Mouse (Mus musculus): ENCODE measurements at regions not wholly inside any gene's neighbourhood (a gene's known extent, or its start where the extent isn't known, plus 50 kb on each side); places are given as distances from the start of the nearest gene placed in this dataset.

DNA sequence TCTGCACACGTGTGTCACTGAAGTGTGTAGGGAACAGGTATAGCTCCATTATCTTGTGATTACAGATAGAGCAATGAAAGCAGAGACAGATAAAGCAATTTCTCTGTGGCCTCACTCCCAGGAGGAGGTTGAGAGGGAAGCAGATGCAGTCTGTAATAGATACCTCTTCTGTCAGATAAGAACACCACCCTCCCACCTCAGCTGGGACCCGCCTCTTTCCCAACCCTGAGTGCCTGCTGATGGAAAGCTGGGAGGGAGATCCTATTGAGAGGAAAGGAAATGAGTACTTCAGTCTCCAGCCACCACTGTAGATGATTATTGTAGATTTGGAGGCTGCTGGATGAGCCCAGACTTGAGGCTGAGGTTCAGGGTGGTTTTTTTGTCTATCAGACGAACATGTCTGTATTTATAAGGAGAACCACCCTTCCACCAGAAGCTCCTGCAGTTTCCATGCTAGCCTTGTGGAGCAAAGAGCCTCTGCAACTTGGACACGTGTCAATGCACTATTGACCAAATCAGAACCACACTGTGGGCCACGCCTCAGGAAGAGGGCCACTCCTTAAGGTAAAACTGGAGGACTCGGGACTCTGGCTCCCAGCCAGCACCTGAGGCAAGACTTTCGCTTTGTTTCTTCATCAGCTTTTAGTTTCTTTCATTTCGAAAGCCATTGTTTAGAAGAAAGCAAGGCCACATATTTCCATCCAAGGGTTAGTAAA, 55.3 kb upstream of the Plekha5 start:
- no peak for DNase-seq (ENCODE audit: low spot score in 2 of 2)

DNA sequence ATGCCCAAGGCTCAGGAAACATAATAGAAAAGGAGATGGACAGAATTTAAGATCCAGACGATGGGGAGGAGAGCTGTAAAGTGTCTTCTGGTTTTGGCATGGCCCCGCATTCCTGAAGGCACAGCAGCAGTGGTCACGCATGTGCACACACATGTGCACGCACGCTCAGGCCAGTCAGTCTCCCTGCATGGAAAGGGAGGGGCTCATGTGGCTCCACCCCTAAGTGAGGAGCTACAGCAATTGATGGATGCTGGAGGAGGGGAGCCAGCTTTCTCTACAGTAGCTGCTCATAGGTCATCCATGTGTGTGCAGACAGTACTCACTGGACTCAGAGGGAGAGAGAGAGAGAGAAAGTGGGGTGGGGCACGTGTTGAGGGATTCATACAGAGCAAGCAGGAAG, 56.6 kb upstream of the Plekha5 start:
- no peak for DNase-seq (ENCODE audit: low spot score in 2 of 2)

DNA sequence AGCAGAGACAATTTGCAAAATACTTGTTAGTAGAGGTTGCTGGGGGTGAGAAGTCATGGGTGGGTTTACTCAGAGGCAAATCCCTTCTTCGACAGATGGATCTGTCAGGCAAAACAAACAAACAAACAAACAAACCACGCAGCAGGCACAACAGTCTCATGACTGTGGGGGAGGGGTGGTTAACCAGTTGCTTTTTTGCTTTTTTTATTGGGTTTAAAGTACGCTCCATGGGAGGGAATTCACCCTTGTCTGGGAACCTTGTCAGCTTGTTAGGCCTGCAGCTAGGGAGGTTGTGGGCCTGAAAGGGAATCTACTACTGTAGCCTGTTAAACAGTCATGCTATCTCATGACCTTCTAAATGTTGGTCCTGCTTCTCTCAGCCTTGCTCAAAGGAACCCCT, 57.1 kb upstream of the Plekha5 start:
- no peak for DNase-seq (ENCODE audit: low spot score in 2 of 2)

DNA sequence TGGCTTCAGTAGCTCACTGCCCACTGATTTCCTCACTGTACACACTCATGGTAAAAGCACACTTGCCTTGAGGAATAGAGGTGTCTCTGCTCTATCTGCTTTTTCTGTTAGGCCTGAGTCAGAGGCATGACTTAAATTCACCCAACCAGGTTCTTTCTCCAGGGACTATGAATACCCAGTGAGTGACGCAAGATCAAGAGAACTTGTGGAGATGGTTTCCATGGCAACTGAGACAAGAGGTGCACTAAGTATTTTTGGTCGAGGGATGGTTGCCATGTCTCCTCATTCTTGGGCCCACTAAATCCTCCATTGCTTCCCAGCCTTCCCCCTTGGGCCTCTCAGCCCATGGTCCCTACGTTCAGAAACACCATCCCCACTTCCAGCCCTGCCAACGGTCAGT, 62.9 kb upstream of the Plekha5 start:
- peak; percentile 4 to 15 for DNase-seq (ENCODE audit: low spot score in 2 of 2)

DNA sequence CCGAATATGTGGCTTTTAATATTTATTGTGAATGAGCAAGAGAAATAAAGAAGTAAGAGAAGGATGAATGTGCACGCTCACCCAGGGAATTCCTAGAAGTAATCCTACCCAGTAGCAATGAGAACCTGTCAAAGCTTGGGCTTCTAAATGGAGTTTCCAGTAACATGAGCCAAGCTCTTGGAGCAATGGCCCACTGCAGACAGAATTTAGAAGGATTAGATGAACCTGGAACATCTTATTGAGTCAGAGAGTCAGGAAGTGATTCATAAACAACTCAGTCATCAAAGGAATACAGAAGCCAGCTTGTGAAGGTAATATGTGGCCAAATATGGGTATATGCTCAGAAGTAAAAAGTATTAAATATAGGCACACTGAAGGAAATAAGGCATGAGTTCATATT, 66.0 kb upstream of the Plekha5 start:
- DNase-seq (ENCODE audit: low spot score in 2 of 2), result no peak

DNA sequence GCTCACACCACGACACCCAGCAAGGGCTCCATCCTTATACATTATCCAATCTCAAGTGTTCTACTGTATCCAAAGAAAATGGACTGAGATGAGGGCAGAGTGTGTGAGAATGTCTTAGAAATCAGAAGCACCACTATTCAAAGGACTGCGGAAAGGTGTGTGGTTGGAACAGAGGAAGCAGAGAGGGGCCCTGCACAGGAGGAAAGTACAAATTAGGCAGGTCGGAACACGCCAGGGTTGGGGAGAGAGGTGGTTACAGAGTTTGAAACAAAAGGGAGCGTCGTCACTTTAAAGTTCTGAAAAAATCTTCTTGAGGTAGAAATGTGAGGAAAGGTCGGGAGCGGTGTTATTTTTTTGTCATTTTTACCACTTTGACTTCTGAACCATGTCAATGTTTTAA, 66.6 kb upstream of the Plekha5 start:
- DNase-seq (ENCODE audit: low spot score in 2 of 2), result no peak

DNA sequence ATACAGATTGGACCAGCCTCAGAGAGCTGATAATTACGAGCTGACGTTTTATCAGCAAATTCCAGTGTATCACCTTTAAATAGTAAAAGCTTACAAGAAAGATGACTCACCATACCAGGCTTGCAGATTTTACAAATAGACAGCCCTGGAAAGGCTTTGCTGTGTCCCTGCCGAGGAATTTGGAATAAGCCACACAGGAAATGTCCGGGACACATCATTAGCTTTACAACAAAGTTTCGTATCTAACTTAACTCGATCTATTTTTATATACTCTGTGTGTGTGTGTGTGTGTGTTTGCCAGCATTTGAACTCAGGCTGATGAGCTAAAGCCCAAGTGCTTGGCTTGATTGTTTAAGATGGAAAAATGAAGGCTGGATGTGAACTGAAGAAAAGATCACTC, 69.8 kb upstream of the Plekha5 start:
- DNase-seq (ENCODE audit: low spot score in 2 of 2), result no peak

DNA sequence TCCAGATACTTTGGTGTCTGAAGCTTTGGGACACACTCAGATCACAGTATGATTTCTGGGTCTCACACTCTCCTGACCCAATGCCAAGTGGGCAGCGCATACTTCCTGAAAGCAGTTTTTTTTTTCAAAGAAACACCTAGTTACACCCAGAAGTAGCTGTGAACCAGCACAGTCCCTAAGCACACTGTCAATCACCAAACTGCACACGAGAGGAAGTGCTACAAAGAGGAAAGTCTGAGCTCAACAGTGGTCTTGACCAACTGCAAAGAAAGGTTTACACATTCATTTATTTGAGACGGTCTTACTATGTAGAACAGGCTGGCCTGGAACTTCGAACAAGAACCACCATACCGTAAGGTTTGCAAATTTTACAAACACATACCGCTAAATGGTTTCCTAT, 70.2 kb upstream of the Plekha5 start:
- DNase-seq (ENCODE audit: low spot score in 2 of 2), result no peak

DNA sequence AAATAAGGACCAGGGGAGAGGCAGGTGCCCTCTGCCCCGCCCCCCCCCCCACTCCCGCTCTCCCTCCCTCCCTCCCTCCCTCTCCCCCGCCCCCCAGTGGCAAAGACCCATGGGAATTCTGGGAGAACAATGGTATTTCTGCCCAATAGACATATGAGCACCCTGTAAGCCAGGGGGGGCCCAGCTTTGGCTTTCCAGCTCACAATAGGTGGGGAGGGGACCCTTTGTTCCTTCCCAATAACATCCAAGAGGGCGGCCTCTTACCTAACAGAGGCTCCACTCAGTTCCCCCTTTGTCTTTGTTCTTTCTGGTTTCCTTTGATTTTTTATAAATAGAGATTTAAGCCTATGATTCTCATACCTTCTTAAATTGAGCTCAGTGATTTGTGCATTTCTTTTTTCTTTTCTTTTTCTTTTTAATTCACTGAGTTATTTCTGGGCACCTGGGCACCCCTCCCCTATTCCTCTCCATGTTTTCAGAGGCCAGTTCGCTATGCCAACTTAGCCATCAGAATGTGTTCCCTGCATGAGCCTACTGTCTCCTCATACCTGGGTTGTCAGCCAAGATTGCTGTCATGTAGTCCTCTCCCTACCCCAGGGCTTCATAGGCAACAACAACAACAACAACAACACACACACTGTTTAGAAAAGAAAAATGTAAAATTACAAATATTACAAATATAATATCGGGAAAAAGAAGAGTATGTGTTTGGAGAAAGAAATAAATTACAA, 72.3 kb upstream of the Plekha5 start:
- DNase-seq (ENCODE audit: low spot score in 2 of 2), result no peak

DNA sequence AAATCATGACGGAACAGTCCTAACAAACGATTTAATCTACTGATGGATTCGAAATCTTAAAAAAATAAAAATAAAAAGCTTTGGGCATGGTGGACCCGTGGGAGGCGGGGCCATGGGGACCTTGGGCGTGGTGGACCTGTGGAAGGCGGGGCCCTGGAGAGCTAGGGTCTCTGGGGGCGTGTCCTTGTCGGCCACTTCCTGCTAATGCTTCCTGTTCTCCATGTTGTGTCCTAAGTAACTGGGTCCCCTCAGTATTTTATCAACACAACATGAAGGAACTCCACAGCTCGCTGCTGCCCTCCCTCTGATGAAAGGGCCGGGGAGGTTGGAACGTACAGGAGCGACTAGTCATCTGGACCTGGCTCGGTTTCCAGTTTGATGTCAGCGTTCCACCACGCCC, 75.3 kb upstream of the Plekha5 start:
- no peak for DNase-seq (ENCODE audit: low spot score in 2 of 2)

DNA sequence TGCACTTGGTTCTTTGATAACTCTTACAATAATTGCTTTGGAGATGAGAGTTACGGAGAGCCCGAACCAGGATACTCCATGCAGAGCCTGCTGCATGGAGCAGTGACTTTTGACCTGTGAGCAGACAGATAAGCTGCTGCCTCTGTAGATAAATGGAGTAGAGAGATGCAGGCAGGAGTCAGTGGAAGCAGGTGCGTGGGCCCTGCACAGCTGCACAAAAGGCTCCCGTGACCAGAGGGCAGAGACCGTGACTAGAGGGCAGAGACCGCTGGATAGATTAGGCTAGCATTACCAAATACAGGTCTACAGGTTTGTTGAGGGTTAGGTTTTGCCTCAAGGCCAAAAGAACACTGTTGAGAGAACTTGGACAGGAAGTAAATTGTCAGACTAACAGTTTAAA, 76.9 kb upstream of the Plekha5 start:
- DNase-seq (ENCODE audit: low spot score in 2 of 2), result no peak

DNA sequence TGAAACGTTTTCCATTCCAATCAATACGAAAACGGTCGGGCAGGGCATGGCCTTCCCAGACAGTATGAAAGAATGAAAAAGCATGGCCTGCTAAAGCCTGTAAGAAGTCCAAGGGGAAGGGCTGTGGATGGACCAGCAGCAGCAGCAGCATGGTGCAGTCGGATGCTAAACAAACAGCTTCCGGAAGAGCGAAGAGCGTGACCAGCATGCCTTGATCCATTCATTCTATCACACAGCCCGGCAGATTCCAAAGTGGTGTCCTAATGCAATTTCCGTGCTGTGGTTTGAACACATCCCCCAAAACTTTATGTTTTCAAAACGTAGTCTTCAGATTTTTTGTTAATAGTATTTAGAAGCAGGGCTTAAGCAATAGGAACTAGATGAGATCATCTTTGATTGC, 80.2 kb upstream of the Plekha5 start:
- DNase-seq (ENCODE audit: low spot score in 2 of 2), result no peak

DNA sequence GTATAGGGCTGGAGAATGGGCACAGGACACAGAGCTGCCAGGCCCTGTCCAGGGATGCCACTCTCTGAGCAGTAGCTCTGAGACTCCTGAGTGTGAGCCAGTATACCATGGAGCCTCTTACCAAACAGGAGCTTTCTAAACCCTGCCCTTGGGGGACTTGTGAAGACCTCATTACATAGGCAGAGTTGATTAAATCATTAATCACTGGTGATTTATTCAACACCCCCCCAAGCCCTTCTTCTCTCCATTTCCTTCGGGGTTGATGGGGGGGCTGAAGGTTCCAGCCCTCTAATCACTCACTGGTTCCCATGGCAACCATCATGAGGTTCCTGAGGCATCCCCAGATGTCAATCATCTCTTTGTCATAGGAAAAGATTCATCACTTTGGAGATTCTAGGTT, 81.0 kb upstream of the Plekha5 start:
- DNase-seq (ENCODE audit: low spot score in 2 of 2), result no peak

DNA sequence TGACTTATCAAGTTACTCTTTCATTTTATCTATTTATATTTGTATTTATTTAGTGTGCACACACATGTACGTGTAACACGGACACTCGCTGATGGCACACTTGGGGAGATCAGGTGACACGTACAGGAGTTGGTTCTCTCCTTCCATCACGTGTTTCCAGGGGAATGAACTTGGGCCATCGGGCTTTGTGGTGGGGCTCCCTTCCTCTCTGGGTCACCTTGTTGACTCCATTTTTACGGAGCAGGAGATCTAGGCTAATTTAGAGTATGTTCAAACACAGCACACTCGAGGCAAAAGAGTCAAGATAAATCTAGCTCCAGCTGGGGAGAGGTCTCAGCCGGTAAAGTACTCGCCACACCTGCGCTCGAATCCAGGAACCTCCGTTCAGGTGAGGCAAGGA, 84.1 kb upstream of the Plekha5 start:
- no peak for DNase-seq (ENCODE audit: low spot score in 2 of 2)

DNA sequence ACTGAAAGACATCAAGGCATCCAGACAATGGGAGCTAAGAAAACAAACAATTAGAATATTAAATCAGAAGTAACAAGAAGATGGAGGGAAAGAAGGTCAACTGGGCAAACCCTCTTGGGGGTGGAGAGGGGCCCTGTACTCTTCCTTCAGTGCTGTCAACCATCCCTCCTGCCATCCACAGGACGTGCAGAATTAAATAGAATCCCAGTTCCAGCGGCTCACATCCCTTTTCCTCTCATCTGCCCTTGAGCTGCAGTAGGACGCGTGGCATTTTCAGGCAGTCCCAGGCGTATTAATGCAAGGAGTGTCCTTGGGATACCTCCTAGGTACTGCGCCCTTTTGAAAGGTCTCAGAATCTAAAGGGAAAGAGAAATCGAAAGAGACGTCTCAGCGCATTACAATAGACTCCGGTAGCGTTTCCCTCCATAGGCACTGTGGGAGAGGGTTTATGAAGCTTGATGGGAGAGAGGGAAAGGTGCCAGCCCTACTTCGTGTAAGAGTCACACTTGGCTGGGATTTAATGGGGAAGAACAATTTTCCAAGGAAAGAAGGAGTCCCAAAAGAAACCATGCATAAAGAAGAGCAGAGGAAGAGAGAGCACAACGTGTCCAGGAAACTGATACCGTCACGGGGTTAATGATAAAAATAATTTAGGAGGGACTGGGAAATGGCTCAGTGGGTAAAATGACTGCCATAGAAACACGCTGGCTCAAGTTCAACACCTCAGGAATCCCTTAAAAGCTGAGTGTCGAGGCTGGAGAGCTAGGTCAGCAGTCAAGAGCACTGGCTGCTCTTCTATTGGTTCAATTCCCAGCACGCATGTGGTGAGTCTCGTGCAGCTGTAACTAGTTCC, 85.7 kb upstream of the Plekha5 start:
- DNase-seq (ENCODE audit: low spot score in 2 of 2), result peak in 1 of 2 experiments; percentile 7

DNA sequence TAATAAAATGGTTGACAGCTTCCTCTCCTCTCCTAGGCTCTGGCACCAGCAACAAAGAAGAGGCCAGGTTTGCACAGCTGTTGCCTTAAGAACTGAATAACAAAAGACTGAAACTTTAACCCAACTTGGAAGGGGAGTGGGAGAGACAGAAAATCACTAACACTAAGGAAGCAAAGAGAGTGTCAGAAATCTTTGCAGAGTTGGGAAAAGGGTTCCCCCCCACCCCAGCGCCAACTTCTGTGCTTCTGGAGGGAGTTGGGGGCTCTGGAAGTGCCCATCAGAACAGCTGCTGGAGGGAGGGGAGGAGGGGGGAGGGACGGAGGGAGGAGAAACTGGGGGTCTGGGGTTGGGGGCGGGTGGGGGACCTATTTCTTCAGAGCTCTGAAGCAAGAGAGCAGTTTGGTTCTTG, 86.8 kb upstream of the Plekha5 start:
- no peak for DNase-seq (ENCODE audit: low spot score in 2 of 2)

DNA sequence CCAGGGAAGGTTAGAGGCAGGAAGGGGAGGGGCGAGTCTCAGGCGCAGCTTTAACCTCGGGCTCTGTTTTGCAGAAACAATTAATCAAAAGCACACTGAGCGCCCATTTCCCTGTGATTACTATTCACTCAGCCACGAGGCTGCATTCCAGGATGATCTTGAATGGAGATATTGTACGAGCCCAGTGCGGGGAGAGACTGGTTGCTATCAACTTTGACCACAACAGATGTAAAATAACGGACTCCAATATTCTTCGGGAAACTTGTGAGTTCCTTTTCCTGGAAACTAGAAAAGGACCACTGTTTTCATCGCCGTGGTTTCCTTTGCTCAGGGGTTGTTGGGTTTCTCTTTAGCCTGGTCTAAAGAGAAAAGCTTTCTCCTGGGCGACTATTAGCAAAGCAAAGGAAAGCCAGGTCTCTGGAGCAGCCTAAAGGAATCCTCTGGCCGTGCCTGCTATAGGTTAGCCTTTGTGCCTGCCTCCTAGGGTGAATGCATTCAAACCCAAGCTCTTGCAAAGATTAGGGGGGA, 87.4 kb upstream of the Plekha5 start:
- DNase-seq (ENCODE audit: low spot score in 2 of 2), result peak in 1 of 2 experiments; percentile 12

DNA sequence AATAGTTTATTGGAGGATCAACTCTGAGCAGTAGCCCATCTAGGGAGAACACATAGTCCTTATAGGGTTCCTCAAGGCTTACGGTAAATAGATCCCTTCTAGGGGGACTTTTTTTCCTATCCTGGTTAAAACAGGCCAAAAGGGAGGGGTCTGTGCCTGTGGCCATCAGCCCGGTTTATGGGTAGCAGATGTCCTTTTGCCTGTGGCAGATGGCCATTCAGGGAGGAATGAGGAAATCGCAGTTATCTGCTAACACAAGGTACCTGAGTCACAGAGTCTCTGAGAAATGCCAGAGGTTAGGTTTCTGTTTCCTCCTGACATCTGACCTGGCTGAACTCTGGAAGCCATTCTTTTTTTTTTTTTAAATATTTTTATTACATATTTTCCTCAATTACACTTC, 90.5 kb upstream of the Plekha5 start:
- DNase-seq (ENCODE audit: low spot score in 2 of 2), result no peak

DNA sequence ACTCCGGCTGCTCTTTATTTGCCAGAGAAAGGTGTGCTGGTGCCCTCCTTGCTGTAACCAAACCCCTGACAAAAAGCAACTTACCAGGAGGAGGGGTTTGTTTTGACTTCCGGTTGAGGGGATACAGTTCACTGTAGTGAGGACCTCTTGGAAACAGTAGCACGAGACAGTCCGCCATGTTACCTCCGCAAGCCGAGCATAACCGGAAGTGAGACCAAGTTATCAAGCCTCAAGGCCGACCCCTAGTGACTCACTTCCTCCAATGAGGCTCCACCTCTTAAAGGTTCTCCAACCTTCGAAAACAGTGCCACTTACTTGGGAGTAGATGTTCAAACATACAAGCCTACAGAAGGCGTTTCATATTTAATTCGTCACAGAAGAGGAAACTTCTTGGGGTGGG, 115.2 kb upstream of the Plekha5 start:
- no peak for DNase-seq (ENCODE audit: low spot score in 2 of 2)

DNA sequence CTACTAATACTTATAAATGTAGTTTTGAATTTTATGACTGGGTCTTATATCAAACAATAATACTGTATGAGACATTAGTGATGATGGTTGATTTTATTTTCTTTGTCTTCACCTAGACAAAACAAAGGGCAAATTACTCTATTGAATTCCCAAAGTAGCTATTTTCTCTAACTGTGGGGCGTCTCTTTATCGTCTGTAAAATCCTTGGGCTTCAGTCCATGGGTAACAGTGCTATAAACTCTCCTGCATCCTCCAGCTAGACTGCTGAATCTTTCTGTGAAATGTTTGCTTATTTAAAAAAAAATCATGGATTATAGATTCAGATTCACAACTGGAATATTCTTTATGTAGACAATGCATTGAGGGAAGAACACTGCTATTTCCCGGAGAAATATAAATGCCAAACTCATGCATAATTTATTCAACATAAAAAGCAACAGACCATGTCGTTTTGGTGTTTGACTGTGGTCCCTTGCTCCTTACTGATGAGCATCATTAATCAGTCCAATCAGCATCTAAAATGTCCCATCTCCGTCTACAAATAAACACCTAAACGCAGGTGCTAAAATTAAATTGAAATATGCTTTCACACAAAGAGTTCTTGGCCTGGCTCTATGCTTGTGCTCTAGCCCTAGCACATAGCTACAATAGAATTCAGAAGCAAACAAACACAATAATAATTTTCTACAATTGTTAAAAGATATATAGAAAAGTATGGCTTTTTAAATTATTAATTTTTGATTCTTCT, 116.9 kb upstream of the Plekha5 start:
- no peak for DNase-seq (ENCODE audit: low spot score in 2 of 2)

DNA sequence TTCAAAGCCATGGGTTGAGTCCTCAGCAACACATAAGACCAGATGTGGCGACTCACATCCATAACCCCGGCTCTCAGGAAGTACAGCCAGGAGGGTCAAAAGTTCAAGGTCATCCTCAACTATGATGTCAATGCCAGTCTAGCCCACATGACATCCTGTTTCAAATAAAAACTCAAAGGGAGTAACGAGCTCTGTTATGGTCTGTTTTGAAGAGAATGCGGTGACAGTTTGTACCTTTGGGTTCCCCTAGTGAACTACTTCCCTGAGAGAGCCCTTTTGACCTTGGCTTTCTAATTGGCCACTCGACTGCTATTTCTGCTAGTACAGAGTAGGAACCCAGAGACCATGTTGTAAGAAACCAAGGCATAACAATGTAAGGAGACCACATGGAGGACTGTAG, 119.7 kb upstream of the Plekha5 start:
- DNase-seq (ENCODE audit: low spot score in 2 of 2), result no peak
